Mouse (Mus musculus): ENCODE data around the gene Kdm5c. TPM values are rescaled to one million over a fixed set of nuclear protein-coding genes. Genes with fewer than 3 reads are reported as not detected.
A peak's percentile ranks its signal among the peaks of the same experiment; 100 is the strongest.
"Not testable (repeated sequence)": the region's sequence is repeated elsewhere in the genome, so short reads cannot be mapped to it uniquely, and the experiment has no call there.

Gene Kdm5c
- polyA plus RNA-seq, 2 experiments, result 24.9 to 48.2 TPM

GRCm38 (mm10) chrX:152284746-152285145, 51.9 kb downstream of the Kdm5c start:
- TF ChIP-seq POLR2A (IDR thresholded peaks at IDR 0.05; ENCODE audit: borderline replicate concordance, extremely low read depth, insufficient read depth, insufficient read length), result no peak
- Histone ChIP-seq H3K4me3 (replicated peaks; ENCODE audit: low read length) (no peak overlapping the region), H3K4me2 (replicated peaks; ENCODE audit: low read depth, low read length, severe bottlenecking) (no peak overlapping the region), H3K4me1 (ENCODE audit: control insufficient read depth, insufficient read depth, low read length) (no peaks in the 10 kb centered on the region), H3K9ac (ENCODE audit: low read depth, low read length, severe bottlenecking) (no peak overlapping the region), H3K27me3 (ENCODE audit: control insufficient read depth, insufficient read depth, low read length) (no peaks in the 10 kb centered on the region), H3K36me3 (ENCODE audit: control insufficient read depth, insufficient read depth, low read length) (no peaks in the 10 kb centered on the region), H3K27ac (replicated peaks; ENCODE audit: low read depth, low read length) (no peak overlapping the region), H3K9me3 (ENCODE audit: control insufficient read depth, low read length) (no peaks in the 10 kb centered on the region)
- WGBS, result 85% methylated on average over 3 of the region's 3 CpGs
- DNase-seq (ENCODE audit: low spot score) (no peak), ATAC-seq (ENCODE audit: low FRiP score, low read depth) (no peak)

GRCm38 (mm10) chrX:152287026-152287425, 54.2 kb downstream of the Kdm5c start:
- not testable (repeated sequence) for H3K4me2 ChIP-seq (replicated peaks; ENCODE audit: low read depth, low read length, severe bottlenecking); DNase-seq (ENCODE audit: low spot score); H3K9me3 ChIP-seq (ENCODE audit: control insufficient read depth, low read length); H3K9ac ChIP-seq (ENCODE audit: low read depth, low read length, severe bottlenecking); H3K4me3 ChIP-seq (replicated peaks; ENCODE audit: low read length); ATAC-seq (ENCODE audit: low FRiP score, low read depth); H3K27ac ChIP-seq (replicated peaks; ENCODE audit: low read depth, low read length); H3K4me1 ChIP-seq (ENCODE audit: control insufficient read depth, insufficient read depth, low read length); H3K27me3 ChIP-seq (ENCODE audit: control insufficient read depth, insufficient read depth, low read length); H3K36me3 ChIP-seq (ENCODE audit: control insufficient read depth, insufficient read depth, low read length)
- 56% methylated on average over 1 of the region's 1 CpGs for WGBS

- Histone ChIP-seq H3K9ac (ENCODE audit: low read depth, low read length, severe bottlenecking) (no peak overlapping the region), H3K27ac (replicated peaks; ENCODE audit: low read depth, low read length) (no peak overlapping the region), H3K4me3 (replicated peaks; ENCODE audit: low read length) (no peak overlapping the region), H3K27me3 (ENCODE audit: control insufficient read depth, insufficient read depth, low read length) (no peaks in the 10 kb centered on the region; the same call in 1 of the 2 replicates), H3K9me3 (ENCODE audit: control insufficient read depth, low read length) (no peaks in the 10 kb centered on the region), H3K36me3 (ENCODE audit: control insufficient read depth, insufficient read depth, low read length) (no peaks in the 10 kb centered on the region), H3K4me1 (ENCODE audit: control insufficient read depth, insufficient read depth, low read length) (no peaks in the 10 kb centered on the region), H3K4me2 (replicated peaks; ENCODE audit: low read depth, low read length, severe bottlenecking) (no peak overlapping the region)
- DNase-seq (ENCODE audit: low spot score) (no peak), ATAC-seq (ENCODE audit: low FRiP score, low read depth) (no peak)
- whole genome bisulfite sequencing, result 69% methylated on average over 2 of the region's 2 CpGs
- TF ChIP-seq POLR2A (IDR thresholded peaks at IDR 0.05; ENCODE audit: borderline replicate concordance, extremely low read depth, insufficient read depth, insufficient read length), result no peak
These were observed 73.4 kb downstream of the Kdm5c start for GRCm38 (mm10) chrX:152306224-152306623.

- no peaks in the 10 kb centered on the region for H3K4me1 ChIP-seq (ENCODE audit: control insufficient read depth, insufficient read depth, low read length)
- H3K27me3 ChIP-seq (ENCODE audit: control insufficient read depth, insufficient read depth, low read length), result no peaks in the 10 kb centered on the region
- DNase-seq (ENCODE audit: low spot score) (no peak), ATAC-seq (ENCODE audit: low FRiP score, low read depth) (no peak)
- H3K36me3 ChIP-seq (ENCODE audit: control insufficient read depth, insufficient read depth, low read length), result no peaks in the 10 kb centered on the region
- no peak overlapping the region for H3K4me2 ChIP-seq (replicated peaks; ENCODE audit: low read depth, low read length, severe bottlenecking)
- H3K4me3 ChIP-seq (replicated peaks; ENCODE audit: low read length), result no peak overlapping the region
- TF ChIP-seq POLR2A (IDR thresholded peaks at IDR 0.05; ENCODE audit: borderline replicate concordance, extremely low read depth, insufficient read depth, insufficient read length), result no peak
- no peaks in the 10 kb centered on the region for H3K9me3 ChIP-seq (ENCODE audit: control insufficient read depth, low read length)
- H3K9ac ChIP-seq (ENCODE audit: low read depth, low read length, severe bottlenecking), result no peak overlapping the region
- H3K27ac ChIP-seq (replicated peaks; ENCODE audit: low read depth, low read length), result no peak overlapping the region
These were observed 74.6 kb downstream of the Kdm5c start for GRCm38 (mm10) chrX:152307371-152307770.

- Histone ChIP-seq H3K9ac (ENCODE audit: low read depth, low read length, severe bottlenecking) (no peak overlapping the region), H3K27me3 (ENCODE audit: control insufficient read depth, insufficient read depth, low read length) (no peaks in the 10 kb centered on the region), H3K27ac (replicated peaks; ENCODE audit: low read depth, low read length) (no peak overlapping the region), H3K4me1 (ENCODE audit: control insufficient read depth, insufficient read depth, low read length) (no peaks in the 10 kb centered on the region), H3K36me3 (ENCODE audit: control insufficient read depth, insufficient read depth, low read length) (no peaks in the 10 kb centered on the region), H3K4me2 (replicated peaks; ENCODE audit: low read depth, low read length, severe bottlenecking) (no peak overlapping the region), H3K9me3 (ENCODE audit: control insufficient read depth, low read length) (no peaks in the 10 kb centered on the region), H3K4me3 (replicated peaks; ENCODE audit: low read length) (no peak overlapping the region)
- DNase-seq (ENCODE audit: low spot score) (peak; percentile 52), ATAC-seq (ENCODE audit: low FRiP score, low read depth) (no peak)
- no peak for TF ChIP-seq POLR2A (IDR thresholded peaks at IDR 0.05; ENCODE audit: borderline replicate concordance, extremely low read depth, insufficient read depth, insufficient read length)
- WGBS, result 68% methylated on average over 2 of the region's 2 CpGs
These were observed 75.1 kb downstream of the Kdm5c start for GRCm38 (mm10) chrX:152307942-152308341.

GRCm38 (mm10) chrX:152320535-152320934, 87.7 kb downstream of the Kdm5c start:
- Histone ChIP-seq H3K36me3 (ENCODE audit: control insufficient read depth, insufficient read depth, low read length) (no peaks in the 10 kb centered on the region; the same call in 1 of the 2 replicates), H3K4me1 (ENCODE audit: control insufficient read depth, insufficient read depth, low read length) (no peaks in the 10 kb centered on the region), H3K9me3 (ENCODE audit: control insufficient read depth, low read length) (no peaks in the 10 kb centered on the region), H3K4me3 (replicated peaks; ENCODE audit: low read length) (no peak overlapping the region), H3K27ac (replicated peaks; ENCODE audit: low read depth, low read length) (no peak overlapping the region), H3K27me3 (ENCODE audit: control insufficient read depth, insufficient read depth, low read length) (no peaks in the 10 kb centered on the region), H3K9ac (ENCODE audit: low read depth, low read length, severe bottlenecking) (no peak overlapping the region), H3K4me2 (replicated peaks; ENCODE audit: low read depth, low read length, severe bottlenecking) (no peak overlapping the region)
- 75% methylated on average over 4 of the region's 4 CpGs for WGBS
- TF ChIP-seq POLR2A (IDR thresholded peaks at IDR 0.05; ENCODE audit: borderline replicate concordance, extremely low read depth, insufficient read depth, insufficient read length), result no peak
- no peak for DNase-seq (ENCODE audit: low spot score)
- ATAC-seq (ENCODE audit: low FRiP score, low read depth), result no peak
